Mouse (Mus musculus): Measurements from ENCODE around the gene Psmd13.

- TF ChIP-seq CTCF (IDR thresholded peaks at IDR 0.05; ENCODE audit: low read depth, low read length) (no peak), POLR2A (IDR thresholded peaks at IDR 0.05; ENCODE audit: insufficient read depth, low read length) (no peak)
Measured at GRCm38 (mm10) chr7:140854483-140854882, 27.3 kb upstream of the Psmd13 start.
